Mouse (Mus musculus) neural tube, embryonic 13.5 days (tissue): Measurements from ENCODE around the gene Dab1. TPM values are rescaled to one million over a fixed set of nuclear protein-coding genes. Genes with fewer than 3 reads are reported as not detected.

Source experiments
- ATAC-seq: fragments of 200-750 bp; cut with Nextera tagmentation; 2 replicates; pipeline ENCODE4 v1.8.0; 2017; ENCODE audit warnings: low read depth, mild to moderate bottlenecking, moderate TSS enrichment, moderate library complexity
- H3K27ac ChIP-seq: fragments of 300-500 bp; sonication (generic); replicated peaks from 2 replicates; pipeline ENCODE4 v1.5.1; 2015; ENCODE audit warnings: moderate library complexity, mild to moderate bottlenecking, inconsistent platforms
- H3K27me3 ChIP-seq: fragments of 300-500 bp; sonication (generic); 2 replicates; pipeline ENCODE4 v1.6.1; 2015; ENCODE audit warnings: mild to moderate bottlenecking, inconsistent platforms
- H3K36me3 ChIP-seq: fragments of 300-500 bp; sonication (generic); 2 replicates; pipeline ENCODE4 v1.6.1; 2015; ENCODE audit warnings: mild to moderate bottlenecking, inconsistent platforms
- H3K4me1 ChIP-seq: fragments of 300-500 bp; sonication (generic); replicated peaks from 2 replicates; pipeline ENCODE4 v1.6.1; 2015; ENCODE audit warnings: inconsistent platforms
- H3K4me2 ChIP-seq: fragments of 300-500 bp; sonication (generic); 2 replicates; pipeline ENCODE4 v1.6.1; 2015; ENCODE audit warnings: inconsistent platforms, mild to moderate bottlenecking, moderate library complexity
- H3K4me3 ChIP-seq: fragments of 300-500 bp; sonication (generic); 2 replicates; pipeline ENCODE4 v1.5.1; 2015; ENCODE audit warnings: mild to moderate bottlenecking, inconsistent platforms
- H3K9ac ChIP-seq: fragments of 300-500 bp; sonication (generic); 2 replicates; pipeline ENCODE4 v1.6.1; 2015; ENCODE audit warnings: moderate library complexity, mild to moderate bottlenecking, inconsistent platforms
- H3K9me3 ChIP-seq: fragments of 300-500 bp; sonication (generic); 2 replicates; pipeline ENCODE4 v1.6.1; 2016; ENCODE audit warnings: inconsistent platforms
- WGBS: fragments of 180-500 bp; shearing (Covaris S2); methylation state at CpG from one replicate; pipeline ENCODE4 v1.1.7; 2015; 5-methylcytosine and 5-hydroxymethylcytosine counted together
- polyA plus RNA-seq: library from polyadenylated mRNA; unstranded; fragments of >200 nt; fragmentation: Nextera tagmentation; extraction: Ambion mirVana; gene quantifications from 2 replicates; pipeline ENCODE4 v1.2.1, GENCODE M21; 2015

Dab1 gene
- polyA plus RNA-seq, 1 experiment from 2014 or later, result 46.6 TPM

DNA sequence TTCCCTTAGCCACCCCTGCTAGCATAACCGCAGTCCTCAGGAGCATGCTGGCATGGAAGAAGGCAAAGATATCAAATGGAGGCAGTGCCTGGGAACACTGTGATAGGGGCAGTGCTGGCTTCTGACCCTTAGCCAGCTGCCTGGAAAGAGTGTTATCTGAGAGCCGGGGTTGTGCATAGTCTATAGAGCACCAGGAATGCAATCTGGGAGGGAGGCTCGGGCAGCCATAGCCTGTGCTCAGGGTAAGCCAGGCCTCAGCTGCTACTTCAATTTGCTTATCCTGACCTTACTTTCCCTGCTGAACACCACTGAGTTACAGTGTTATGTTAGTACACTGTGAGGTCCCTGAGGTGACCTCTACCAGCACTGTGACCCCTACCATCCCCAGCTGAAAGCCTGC lies 448.6 kb downstream of the Dab1 start:
- Histone ChIP-seq H3K9ac (no peak overlapping the region), H3K4me1 (0 out of 2 replicates have a peak, but pooled peaks cover 8% of the 10 kb centered on the region), H3K4me2 (no peak overlapping the region), H3K4me3 (no peak overlapping the region), H3K27ac (no peak overlapping the region), H3K36me3 (no peaks in the 10 kb centered on the region), H3K27me3 (no peaks in the 10 kb centered on the region), H3K9me3 (no peaks in the 10 kb centered on the region)
- WGBS, result 51% methylated on average over 3 of the region's 3 CpGs
- ATAC-seq, result no peak

DNA sequence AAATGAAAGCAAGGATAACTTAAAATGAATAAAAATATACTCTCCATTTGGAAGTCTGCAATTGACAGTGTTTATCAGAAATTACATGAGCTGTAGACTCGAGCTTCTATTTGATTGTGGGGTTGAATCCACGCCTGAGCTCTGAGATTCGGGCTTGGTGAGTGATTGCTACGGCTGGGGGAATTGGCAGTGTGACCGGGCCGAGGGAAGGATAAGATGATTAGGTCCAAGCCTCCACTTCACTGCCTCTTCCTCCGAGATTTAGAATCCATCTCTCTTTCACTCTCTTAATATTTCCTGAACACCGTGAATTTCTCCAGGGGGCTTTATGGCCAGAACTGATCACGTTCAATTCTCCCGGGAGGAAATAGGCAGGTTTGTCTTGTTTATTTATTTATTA lies 452.1 kb downstream of the Dab1 start:
- Histone ChIP-seq H3K4me2 (no peak overlapping the region), H3K9ac (no peak overlapping the region), H3K4me3 (no peak overlapping the region), H3K27ac (no peak overlapping the region), H3K36me3 (no peaks in the 10 kb centered on the region), H3K27me3 (no peaks in the 10 kb centered on the region), H3K4me1 (peaks cover 8% of the 10 kb centered on the region), H3K9me3 (no peaks in the 10 kb centered on the region)
- no peak for ATAC-seq
- WGBS, result 64% methylated on average over 10 of the region's 10 CpGs

GRCm38 (mm10) chr4:104073920-104074459 lies 454.8 kb downstream of the Dab1 start:
- ATAC-seq, result no peak
- H3K4me1 ChIP-seq, result peaks cover 15% of the 10 kb centered on the region
- no peaks in the 10 kb centered on the region for H3K27me3 ChIP-seq
- H3K27ac ChIP-seq, result no peak overlapping the region; the same call in 1 of the 2 replicates
- H3K4me2 ChIP-seq, result no peak overlapping the region
- no peaks in the 10 kb centered on the region for H3K36me3 ChIP-seq
- H3K9ac ChIP-seq, result no peak overlapping the region
- 18% methylated on average over 7 of the region's 7 CpGs for WGBS
- no peaks in the 10 kb centered on the region for H3K9me3 ChIP-seq
- no peak overlapping the region for H3K4me3 ChIP-seq

DNA sequence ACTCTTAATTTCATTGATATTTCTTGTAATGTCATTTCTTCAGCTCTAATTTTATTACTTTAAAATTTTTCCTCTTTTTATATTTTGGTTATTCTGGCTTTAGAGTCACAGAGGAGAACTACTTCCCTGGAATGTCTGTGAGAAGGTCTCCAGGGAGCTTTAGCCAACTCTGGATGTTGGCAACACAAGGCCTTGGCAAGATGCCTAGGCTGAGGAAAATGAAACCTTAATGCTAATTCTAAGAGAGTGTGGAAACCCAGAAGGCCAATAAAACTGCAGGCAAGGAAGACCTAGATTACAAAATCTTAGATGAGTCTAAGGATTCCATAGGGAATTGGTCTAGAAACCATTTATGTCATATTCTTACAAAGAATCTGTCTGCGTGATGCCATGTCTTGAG lies 458.6 kb downstream of the Dab1 start:
- WGBS, result 75% methylated on average over 1 of the region's 1 CpGs
- Histone ChIP-seq H3K9me3 (no peaks in the 10 kb centered on the region), H3K4me1 (peaks cover 19% of the 10 kb centered on the region), H3K9ac (no peak overlapping the region), H3K4me2 (no peak overlapping the region), H3K36me3 (no peaks in the 10 kb centered on the region), H3K27me3 (no peaks in the 10 kb centered on the region), H3K27ac (no peak overlapping the region), H3K4me3 (no peak overlapping the region)
- ATAC-seq, result no peak

DNA sequence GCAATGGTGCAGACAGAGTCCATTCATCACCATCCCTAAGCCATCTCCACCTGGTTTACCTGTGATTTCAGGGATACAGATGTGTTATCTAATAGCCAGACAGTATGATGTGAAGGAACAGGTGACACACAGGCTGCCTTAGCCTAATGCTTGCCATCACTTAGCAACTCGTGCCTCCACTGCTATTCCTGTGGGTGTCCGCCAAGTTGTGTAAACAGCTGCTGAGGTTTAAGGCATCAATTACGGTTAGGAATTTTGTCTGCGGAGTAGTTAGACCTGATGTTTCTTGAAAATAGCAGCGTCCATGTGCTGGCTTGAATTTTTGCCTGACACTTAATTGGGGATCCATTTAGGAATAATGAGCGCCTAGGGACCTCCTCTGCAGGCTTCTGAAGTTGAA lies 487.1 kb downstream of the Dab1 start:
- H3K4me3 ChIP-seq, result no peak overlapping the region
- no peak overlapping the region for H3K27ac ChIP-seq
- H3K36me3 ChIP-seq, result no peaks in the 10 kb centered on the region
- no peak overlapping the region for H3K4me2 ChIP-seq
- no peaks in the 10 kb centered on the region for H3K4me1 ChIP-seq
- WGBS, result 68% methylated on average over 6 of the region's 6 CpGs
- ATAC-seq, result no peak
- H3K27me3 ChIP-seq, result no peaks in the 10 kb centered on the region
- no peak overlapping the region for H3K9ac ChIP-seq
- H3K9me3 ChIP-seq, result no peaks in the 10 kb centered on the region

DNA sequence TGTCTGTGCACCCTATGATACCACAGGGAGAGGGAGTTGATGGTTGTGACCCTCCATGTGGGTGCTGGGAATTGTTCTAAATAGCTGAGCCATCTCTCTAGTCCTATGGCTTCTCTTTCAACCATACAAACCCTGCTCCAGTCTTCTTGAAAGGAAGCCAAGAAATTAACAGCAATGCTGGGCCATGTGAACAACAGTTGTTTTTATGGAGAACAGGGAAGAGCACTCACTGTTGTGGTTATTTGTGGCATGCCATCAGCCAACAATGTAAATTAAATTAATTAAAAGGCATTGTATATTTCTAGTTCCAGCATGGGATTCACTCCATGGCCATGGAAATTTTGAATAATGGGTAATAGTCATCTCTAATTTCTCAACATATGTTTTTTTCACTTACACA lies 492.5 kb downstream of the Dab1 start:
- Histone ChIP-seq H3K4me2 (no peak overlapping the region), H3K27ac (no peak overlapping the region), H3K9me3 (no peaks in the 10 kb centered on the region), H3K27me3 (no peaks in the 10 kb centered on the region), H3K36me3 (no peaks in the 10 kb centered on the region), H3K4me3 (no peak overlapping the region), H3K9ac (no peak overlapping the region), H3K4me1 (peaks cover 6% of the 10 kb centered on the region)
- ATAC-seq, result no peak

- no peak overlapping the region for H3K27ac ChIP-seq
- no peak overlapping the region for H3K4me2 ChIP-seq
- H3K9ac ChIP-seq, result no peak overlapping the region
- no peak for ATAC-seq
- no peaks in the 10 kb centered on the region for H3K27me3 ChIP-seq
- no peaks in the 10 kb centered on the region for H3K9me3 ChIP-seq
- 70% methylated on average over 13 of the region's 13 CpGs for WGBS
- H3K36me3 ChIP-seq, result no peaks in the 10 kb centered on the region
- peaks cover 6% of the 10 kb centered on the region for H3K4me1 ChIP-seq
- no peak overlapping the region for H3K4me3 ChIP-seq
These were observed 494.2 kb downstream of the Dab1 start for GRCm38 (mm10) chr4:104113209-104114005.

GRCm38 (mm10) chr4:104114006-104114361 lies 494.8 kb downstream of the Dab1 start:
- H3K27ac ChIP-seq, result no peak overlapping the region
- H3K27me3 ChIP-seq, result no peaks in the 10 kb centered on the region
- H3K9me3 ChIP-seq, result no peaks in the 10 kb centered on the region
- no peak overlapping the region for H3K4me3 ChIP-seq
- no peaks in the 10 kb centered on the region for H3K36me3 ChIP-seq
- no peak overlapping the region for H3K4me2 ChIP-seq
- H3K9ac ChIP-seq, result no peak overlapping the region
- 75% methylated on average over 6 of the region's 6 CpGs for WGBS
- no peak for ATAC-seq
- peaks cover 6% of the 10 kb centered on the region for H3K4me1 ChIP-seq

- no peaks in the 10 kb centered on the region for H3K27me3 ChIP-seq
- H3K4me3 ChIP-seq, result no peak overlapping the region
- ATAC-seq, result no peak
- H3K36me3 ChIP-seq, result no peaks in the 10 kb centered on the region
- H3K4me1 ChIP-seq, result no peaks in the 10 kb centered on the region
- WGBS, result 72% methylated on average over 4 of the region's 4 CpGs
- H3K27ac ChIP-seq, result no peak overlapping the region
- H3K9me3 ChIP-seq, result no peaks in the 10 kb centered on the region
- H3K4me2 ChIP-seq, result no peak overlapping the region
- H3K9ac ChIP-seq, result no peak overlapping the region
These were observed 500.9 kb downstream of the Dab1 start for GRCm38 (mm10) chr4:104120108-104120507.

- no peak overlapping the region for H3K27ac ChIP-seq
- no peaks in the 10 kb centered on the region for H3K36me3 ChIP-seq
- 92% methylated on average over 5 of the region's 5 CpGs for WGBS
These were observed 502.8 kb downstream of the Dab1 start for GRCm38 (mm10) chr4:104121959-104122358.

GRCm38 (mm10) chr4:104122364-104122763 lies 503.2 kb downstream of the Dab1 start:
- 58% methylated on average over 1 of the region's 1 CpGs for WGBS
- Histone ChIP-seq H3K4me3 (no peak overlapping the region), H3K9ac (no peak overlapping the region), H3K4me2 (no peak overlapping the region), H3K27me3 (no peaks in the 10 kb centered on the region), H3K36me3 (no peaks in the 10 kb centered on the region), H3K27ac (no peak overlapping the region), H3K9me3 (no peaks in the 10 kb centered on the region), H3K4me1 (no peaks in the 10 kb centered on the region)
- no peak for ATAC-seq

More at GRCm38 (mm10) chr4:104121959-104122358, 502.8 kb downstream of the Dab1 start:
- Histone ChIP-seq H3K4me2 (no peak overlapping the region), H3K9ac (no peak overlapping the region), H3K4me3 (no peak overlapping the region), H3K4me1 (no peaks in the 10 kb centered on the region), H3K9me3 (no peaks in the 10 kb centered on the region), H3K27me3 (no peaks in the 10 kb centered on the region)
- ATAC-seq, result no peak

DNA sequence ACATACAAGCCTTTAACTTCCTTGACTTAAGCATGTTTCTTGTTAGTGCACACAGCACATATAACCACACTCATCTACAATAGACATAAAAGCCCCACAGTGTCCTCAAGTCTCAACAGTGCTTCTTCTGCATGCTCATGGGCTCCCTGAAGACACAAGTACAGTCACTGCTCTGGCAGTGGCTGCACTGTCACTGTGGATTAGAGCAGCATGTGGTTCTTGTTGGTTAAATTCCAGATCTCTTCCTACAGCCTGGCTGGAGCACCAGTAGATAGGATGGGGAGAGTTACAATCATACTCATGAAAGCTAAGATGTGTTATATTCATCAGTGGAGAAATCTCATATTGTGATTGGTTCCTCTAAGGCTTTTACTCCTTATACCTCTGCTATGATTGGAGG lies 534.5 kb downstream of the Dab1 start:
- H3K4me1 ChIP-seq, result 0 out of 2 replicates have a peak, but pooled peaks cover 7% of the 10 kb centered on the region
- no peaks in the 10 kb centered on the region for H3K36me3 ChIP-seq
- H3K9me3 ChIP-seq, result no peaks in the 10 kb centered on the region
- H3K27ac ChIP-seq, result no peak overlapping the region
- ATAC-seq, result no peak
- H3K27me3 ChIP-seq, result no peaks in the 10 kb centered on the region
- no peak overlapping the region for H3K9ac ChIP-seq
- H3K4me3 ChIP-seq, result no peak overlapping the region
- no peak overlapping the region for H3K4me2 ChIP-seq

DNA sequence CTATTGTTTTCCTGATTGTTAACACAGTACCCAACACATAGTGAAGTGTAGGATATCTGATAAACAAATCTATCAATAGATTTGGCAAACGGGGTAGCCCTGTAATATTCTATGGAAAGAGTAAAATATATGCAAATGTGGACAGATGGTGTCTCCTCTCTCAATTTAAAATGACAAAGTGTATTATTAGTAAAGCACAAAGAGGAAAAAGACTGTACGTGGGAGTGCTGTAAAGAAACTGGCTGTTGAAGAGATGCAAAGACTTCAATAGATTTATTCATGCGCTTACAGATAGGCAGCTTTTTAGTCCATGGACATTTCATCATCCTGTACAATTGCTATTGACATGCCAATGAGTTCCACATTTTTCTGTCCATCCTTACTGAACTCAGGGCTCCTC lies 558.9 kb downstream of the Dab1 start:
- 73% methylated on average over 3 of the region's 3 CpGs for WGBS

More for the DNA sequence above, 558.9 kb downstream of the Dab1 start:
- Histone ChIP-seq H3K9me3 (no peaks in the 10 kb centered on the region), H3K4me2 (no peak overlapping the region), H3K4me1 (no peaks in the 10 kb centered on the region), H3K4me3 (no peak overlapping the region), H3K27me3 (no peaks in the 10 kb centered on the region), H3K27ac (no peak overlapping the region), H3K9ac (no peak overlapping the region), H3K36me3 (no peaks in the 10 kb centered on the region)
- ATAC-seq, result no peak
